Mouse (Mus musculus) lung, postnatal 0 days (tissue): Measurements from ENCODE around the gene Sept3.

Experiments used
- CTCF ChIP-seq: IDR thresholded peaks from 2 replicates; pipeline ENCODE4 v1.5.1; 2016; ENCODE audit warnings: antibody characterized with exemption, mild to moderate bottlenecking
- EP300 ChIP-seq: IDR thresholded peaks from 2 replicates; pipeline ENCODE4 v1.6.1; 2016; ENCODE audit warnings: antibody characterized with exemption, mild to moderate bottlenecking, control low read depth

- TF ChIP-seq CTCF (no peak), EP300 (no peak)
Measured at GRCm38 (mm10) chr15:82340414-82341035, 65.8 kb downstream of the Sept3 start.
